Mouse (Mus musculus) activated CD4-positive, CD25-positive, alpha-beta regulatory T cell, adult 4 months (primary cell): ENCODE measurements around the gene Wfs1. TPM values are rescaled to one million over a fixed set of nuclear protein-coding genes. Genes with fewer than 3 reads are reported as not detected.
"Not testable (repeated sequence)": the region's sequence is repeated elsewhere in the genome, so short reads cannot be mapped to it uniquely, and the experiment has no call there.

Experiments
- ATAC-seq: one replicate; pipeline ENCODE4 v1.8.0; 2017
- polyA plus RNA-seq, 2 experiments: library from polyadenylated mRNA; unstranded; fragments of 100-300 nt; shearing (Covaris generic); gene quantifications; one replicate each; pipeline ENCODE4 v1.2.1; 2017

Wfs1 gene
- polyA plus RNA-seq: under 1 TPM; 0.46 to 0.79 TPM

DNA sequence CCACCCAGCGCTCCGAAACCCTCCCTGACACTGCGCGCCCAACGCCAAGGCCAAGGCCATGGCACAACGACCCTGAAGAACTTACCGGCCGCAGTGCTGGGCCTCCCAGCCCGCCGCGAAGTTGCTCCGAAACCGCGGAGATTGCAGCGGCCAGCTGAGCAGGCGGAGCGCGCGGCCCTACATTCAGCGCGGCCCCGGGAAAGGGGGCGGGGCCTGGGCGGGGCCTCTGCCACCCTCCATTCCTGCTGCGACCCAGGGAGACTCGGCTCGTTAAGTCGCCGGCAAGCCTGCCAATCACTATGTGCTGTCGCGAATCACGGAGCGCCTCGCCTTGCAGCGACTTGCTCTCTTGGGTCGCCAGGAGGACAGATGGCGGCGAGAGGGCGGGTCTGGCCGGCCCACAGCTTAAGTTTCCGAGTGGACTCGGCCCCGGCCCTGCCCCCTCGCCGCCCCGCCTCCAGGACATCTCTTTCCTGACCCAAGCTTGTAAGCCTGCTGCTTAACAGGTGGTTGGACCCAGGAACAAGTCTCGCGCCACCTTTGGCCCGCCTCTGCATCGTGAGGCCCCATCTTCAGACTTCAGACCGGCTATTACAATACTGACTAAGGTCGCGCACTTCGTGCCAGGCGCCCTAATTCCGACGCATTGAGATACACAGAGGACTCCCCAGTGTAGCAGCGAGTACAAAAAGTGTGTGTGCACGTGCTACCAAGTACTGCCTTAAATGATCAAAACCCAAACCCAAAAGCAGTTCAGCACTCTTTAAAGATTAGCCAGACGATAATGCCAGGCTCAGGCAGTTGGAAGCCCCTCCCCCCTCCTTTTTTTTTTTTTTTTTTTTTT lies at the start of gene Wfs1:
Gene Wfs1 (minus strand): TSS at position 425 of the 844 bp plus-strand sequence.
- ATAC-seq: peak; percentile 98

DNA sequence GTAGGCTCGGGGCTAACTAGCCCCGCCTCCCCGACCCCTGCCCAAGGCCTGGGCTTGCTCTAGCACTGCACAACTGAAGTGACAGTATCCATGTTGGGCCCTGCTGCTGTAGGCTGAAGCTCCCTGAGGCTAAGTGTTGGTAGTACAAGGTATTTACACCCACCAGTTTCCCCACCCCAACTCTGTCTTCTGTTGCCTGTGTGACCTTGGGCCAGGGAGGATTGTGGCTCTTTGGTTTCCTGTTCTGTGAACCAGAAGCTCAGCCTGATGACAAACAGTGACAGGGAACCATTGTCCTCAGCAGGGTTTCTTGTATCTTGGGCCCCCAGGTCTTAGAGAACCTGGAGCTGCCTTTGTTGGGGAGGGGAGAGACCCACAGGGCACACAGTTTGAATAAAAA lies 47.9 kb upstream of the Wfs1 start:
- ATAC-seq: peak; percentile 38

DNA sequence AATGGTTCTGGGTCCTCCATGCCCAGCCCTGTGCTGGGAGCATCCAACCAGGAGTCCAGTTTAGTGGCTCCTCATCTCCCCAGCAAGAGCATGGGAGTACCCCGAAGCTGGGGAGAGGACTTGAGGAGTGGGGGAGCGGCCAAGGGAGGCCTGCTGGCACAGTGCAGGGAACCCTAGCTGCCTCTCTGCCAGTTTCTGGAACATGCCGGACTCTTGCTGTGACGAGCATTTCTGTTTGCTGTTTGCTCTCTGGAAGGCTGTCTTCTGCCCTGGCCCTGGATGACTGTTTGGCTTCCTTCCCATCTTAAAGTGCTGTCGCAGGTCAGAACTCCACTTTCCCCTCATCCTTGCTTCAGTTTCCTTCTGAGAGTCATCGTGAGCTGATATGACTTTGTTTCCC lies 46.9 kb upstream of the Wfs1 start:
- ATAC-seq: no peak

DNA sequence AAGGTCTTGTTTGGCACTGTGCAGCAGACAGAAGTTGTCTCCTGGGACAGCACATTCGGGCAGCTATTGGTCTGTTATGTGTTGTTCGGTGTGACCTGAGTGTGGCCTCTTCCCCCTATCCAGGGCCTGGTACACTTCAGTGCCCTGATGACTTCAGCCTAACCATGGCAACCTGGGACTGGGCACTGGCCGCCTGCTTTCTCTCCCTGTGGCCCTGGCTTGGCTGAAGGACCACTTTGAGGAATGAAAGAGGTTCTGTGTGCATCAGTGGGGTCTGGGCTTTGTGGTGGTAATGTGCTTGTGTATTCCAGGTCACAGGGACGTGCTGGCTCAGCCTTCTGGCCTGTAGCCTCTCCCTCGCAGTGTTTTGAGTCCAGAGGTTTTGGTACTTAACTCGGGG lies 46.2 kb upstream of the Wfs1 start:
- ATAC-seq: no peak

DNA sequence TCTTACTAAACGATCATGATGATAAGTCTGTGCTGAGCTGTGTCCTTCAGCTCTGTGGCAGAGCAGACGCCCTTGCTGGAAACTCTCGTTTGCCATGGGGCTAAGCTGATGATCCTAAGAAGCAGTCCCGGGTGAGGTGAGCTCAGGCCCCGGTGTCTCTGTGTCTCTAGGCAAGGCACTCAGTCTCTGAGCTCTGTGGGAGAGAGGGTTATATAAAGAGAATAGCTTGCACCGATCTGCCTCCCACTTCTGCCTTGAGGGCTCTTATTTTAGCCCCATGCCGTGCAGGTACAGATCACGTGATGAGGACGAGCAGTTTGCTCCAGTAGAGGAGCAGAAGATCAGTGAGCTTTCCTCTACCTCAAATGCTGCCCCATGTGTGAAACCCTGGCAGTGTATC lies 41.7 kb upstream of the Wfs1 start:
- ATAC-seq: no peak

DNA sequence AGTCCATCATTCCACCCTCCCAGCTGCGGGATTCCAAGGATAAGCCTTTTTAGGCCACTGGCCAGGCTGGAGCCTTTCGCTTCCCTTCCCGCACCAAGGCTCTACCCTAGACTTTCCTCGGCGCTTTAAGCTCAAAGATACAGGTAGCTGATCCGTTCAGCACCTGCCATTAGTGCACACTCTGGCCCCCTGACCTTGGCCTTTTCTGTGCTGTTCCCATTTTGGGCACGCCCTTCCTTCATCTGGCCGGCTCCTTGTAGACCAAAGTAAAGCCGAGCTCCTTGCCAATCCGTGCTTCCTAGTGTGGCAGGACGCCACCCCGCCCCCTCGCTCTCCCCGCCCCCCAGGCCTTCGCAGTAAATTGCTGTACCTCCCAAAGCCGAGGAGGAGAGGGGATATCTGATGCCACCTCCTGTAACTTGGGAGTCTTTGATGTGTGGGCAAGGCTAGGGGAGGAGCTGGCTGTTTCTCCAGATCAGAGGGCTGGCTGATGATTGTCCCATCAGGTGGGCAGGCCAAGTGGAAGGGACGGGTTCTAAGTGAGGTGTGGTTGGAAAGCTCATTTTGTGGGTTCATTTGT lies 40.4 kb upstream of the Wfs1 start:
- ATAC-seq: no peak

DNA sequence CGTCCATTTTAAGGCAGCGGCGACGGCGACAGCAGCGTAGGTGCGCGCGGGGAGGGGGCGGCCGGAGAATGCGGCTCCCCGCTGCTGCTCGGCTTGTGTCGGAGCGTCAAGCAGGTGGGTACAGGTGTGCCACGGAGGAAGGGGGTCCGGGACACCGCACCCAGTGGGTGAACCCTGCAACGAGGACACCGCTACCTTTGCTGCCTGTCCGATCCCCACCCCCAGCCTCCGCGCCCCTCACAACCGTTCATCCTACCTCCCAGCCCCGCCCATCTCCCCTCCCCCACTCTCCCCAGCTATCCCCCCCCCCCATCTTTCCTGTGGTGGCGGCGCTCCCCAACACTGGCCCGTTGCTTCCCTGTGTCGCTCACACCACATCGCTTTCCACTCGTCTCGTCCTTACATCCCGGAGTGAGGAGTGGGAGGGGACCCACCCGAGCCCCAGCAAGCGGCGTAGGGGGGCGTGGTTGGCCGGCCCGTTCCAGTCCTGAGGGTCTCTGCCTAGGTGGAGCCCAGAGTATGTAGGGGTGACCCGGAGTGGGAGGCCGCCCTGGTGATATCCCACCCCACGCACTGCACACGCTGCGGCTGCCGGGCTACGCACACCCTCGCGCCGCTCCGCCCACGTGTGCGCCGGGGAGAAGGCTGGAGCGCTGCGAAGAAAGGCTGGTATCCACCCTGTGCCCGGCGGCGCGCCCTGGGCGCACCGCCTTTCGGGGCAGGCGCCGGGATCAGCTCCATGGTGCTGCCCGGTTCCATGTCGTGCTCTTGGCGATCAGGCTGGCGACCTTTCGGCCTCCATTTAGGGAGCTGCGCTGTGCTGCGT lies 39.7 kb upstream of the Wfs1 start:
- ATAC-seq: peak; percentile 36

DNA sequence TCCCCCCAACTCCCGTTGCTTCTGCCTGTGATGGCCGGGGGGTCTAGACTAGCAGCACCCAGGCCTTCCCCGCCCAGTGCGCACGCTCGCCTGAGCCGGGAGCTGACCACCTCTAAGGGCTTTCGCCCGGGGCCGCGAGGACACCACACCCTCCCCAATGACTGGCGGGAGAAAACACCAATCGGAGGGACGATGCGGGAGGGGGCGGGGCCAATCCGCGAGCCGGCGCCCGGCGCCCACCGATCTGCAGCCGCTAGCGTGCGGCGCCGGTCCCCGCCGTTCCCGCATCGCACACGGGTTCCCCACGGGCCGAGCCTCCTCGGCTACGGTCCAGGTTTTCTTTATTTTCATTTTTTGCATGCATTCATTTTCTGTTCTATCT lies 39.1 kb upstream of the Wfs1 start:
- peak; percentile 50 for ATAC-seq

DNA sequence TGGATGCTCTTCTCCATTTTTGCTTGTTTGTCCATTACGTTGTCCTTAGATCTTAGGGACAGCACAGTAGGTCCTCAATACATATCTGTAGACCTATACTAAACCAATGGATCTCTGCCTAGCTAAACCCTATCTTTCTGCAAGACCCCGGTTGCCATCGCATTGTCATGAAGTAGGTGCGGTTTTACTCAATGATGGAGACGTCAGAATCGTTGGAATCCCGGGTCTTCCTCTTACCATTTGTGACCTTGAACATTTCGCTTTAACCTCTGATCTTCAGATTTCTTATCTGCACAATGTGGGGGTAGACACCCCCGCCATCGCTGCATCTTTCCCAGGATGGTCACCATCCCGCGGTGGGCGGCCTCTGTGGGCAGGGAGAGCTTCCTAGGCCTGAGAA lies 38.7 kb upstream of the Wfs1 start:
- no peak for ATAC-seq

DNA sequence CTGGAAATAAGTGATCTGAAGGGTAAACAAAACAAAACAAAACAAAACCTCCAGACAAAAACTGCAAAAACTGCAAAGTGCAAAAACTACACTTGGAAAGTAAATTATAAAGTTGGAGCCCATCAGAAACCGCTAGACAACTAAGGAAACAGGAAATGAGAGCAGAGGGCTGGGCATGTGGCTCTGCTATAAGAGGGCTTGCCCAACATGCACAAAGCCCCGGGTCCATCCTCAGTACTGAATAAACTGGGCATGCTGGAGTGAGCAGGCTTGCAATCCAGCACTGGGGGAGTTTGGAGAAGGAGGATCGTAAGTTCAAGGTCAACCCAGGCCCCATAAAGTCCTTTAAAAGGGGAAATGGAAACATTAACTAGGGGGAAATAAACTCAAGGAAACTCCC lies 28.2 kb upstream of the Wfs1 start:
- no peak for ATAC-seq

DNA sequence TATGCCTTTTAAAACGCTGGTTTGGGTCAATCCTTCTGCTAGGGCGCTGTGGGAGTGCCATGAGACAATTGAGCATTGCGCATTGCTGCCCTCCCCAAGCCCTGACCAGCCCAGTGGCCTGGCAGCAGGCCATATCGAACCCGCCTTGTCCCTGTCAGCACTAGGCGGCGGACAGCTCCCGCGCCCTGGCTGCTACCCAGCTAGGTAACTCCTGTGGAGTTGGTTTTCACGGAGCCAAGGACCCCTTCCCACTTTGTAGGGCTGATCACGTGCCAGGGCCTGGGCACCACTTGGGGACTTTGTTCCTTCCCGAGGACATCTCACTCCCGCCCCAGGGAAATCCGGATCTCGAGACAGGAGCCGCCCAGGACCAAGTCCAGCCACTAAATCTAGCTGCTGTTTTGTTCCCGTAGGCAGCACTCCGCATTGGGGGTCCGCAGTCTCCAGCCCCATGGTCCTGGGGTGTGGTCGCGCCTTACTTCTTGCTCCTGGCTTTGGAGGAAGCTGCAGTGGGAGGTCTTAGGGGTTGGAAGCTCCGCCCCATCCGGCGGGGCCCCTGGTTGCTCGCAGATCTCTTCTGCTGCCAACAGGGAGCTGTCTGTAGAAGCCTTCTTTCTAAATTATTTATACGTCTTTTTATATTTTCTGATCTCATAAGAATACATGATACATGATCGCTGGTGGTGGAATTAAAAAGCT lies 26.8 kb upstream of the Wfs1 start:
- no peak for ATAC-seq

DNA sequence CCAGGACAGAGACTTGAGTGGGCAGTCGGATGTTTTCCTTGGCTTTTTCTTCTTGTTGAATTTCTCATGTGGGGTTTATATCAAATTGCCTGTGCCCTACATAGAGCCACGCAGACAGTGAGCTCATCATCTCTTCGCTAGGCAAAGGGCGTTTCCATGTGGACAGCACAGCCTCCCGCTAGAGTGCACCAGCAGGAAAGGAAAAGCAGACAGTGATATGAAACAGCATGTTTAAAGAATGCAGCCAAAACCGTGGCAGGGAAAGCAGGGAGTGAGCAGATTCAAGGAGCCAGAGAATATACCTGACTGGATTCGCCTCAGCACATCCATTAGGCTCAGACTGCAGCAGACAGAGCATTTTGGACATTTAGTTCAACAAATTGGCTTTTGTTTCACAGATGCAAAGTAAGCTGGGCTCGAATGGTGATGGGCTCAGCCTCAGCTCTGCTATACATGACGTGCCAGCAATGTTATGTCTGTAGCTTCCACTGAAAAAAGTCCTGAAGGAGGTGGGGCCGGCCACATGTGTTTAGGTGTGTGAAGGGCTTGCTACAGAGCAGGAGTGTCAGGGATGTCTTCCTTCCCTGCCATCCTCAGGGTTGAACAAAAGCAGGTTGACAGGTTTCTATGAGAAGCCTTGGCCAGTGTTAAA lies 21.8 kb upstream of the Wfs1 start:
- no peak for ATAC-seq

DNA sequence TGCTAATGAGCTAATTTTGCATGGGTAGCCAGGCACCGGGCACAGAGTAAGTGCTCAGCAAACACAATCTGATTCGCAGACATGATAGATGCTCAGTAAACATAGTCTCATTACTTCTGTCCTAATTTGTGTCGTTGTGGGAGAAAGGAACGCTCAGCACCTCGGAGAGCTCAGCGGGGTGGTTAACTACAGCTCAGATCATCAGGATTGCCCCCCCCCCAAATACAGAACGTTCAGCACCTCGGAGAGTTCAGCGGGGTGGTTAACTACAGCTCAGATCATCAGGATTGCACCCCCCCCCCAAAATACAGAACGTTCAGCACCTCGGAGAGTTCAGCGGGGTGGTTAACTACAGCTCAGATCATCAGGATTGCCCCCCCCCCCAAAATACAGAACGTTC lies 20.8 kb upstream of the Wfs1 start:
- ATAC-seq: not testable (repeated sequence)

DNA sequence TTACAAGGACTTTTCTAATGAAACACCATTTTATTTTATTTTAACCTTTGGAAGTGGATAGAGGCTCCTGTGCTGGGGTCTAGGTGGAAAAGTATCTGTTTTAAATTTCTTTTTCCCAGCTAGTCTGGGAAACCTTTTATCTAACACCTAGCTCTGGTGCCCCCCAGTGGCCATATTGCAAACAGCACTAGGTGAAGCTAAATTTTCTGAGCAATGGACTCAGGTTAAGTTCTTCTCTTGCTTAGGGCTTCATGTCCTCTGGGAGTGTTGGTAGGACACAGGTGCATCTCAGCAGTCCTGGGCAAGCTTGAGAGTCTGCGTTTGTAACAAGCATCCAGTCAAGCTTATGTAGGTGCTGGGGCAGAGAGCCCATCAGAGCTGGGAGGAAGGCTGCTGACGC lies 13.0 kb upstream of the Wfs1 start:
- no peak for ATAC-seq

DNA sequence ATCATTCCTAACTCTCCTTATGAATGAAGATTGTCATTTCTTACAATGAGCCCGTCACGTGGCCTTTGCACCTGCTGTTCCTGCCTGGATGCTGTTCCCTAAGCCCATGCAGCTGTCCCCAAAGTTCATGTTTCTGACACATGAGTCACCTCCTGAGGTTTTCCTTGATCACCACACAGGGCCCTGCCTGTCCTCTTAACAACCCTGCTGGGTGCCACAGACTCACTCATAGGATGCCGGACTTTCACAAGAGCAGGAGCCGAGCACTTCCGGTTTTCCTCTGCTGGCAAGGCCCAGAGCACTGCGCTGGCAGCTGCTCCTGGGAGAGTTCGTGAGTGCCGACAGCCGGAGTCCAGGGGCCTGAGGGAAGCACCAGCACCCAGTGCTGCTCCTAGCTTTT lies 12.0 kb upstream of the Wfs1 start:
- no peak for ATAC-seq

DNA sequence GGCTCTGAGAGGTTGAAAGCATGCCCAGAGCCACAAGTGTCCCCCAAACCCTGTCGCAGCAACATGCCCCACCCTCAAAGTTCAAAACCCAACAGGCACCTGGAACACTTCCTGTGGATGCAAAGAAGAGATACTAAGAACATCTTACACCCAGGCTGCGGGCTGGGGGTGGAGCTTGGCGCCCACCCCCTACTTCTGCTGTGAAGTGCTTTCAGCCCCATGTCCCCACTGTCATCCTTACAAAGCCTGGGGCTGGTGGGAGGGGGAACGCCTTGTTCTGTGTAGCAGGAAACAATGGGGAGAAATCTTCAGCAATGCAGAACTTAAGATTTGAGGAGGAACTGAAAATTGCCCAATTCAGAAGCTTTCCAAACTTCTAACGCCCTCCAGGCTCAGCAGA lies 9.0 kb upstream of the Wfs1 start:
- no peak for ATAC-seq

DNA sequence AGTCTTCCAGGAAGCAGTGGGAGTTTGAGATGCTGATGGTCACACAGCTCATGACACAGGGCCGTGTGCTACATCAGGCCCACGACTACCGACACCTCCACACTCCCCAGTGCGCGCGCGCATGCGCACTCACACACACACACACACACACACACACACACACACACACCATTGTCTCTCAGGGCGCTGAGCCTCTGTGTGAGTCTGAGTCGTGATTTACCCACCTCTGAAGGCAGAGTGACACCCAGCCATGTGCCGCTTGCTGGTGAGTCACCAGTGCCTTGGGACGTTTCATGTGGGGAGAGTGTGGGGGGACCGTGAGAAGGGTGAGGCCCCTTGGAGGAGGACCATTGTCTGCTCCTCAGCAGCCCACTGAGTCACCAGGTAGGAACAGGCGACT lies 7.4 kb upstream of the Wfs1 start:
- ATAC-seq: no peak

DNA sequence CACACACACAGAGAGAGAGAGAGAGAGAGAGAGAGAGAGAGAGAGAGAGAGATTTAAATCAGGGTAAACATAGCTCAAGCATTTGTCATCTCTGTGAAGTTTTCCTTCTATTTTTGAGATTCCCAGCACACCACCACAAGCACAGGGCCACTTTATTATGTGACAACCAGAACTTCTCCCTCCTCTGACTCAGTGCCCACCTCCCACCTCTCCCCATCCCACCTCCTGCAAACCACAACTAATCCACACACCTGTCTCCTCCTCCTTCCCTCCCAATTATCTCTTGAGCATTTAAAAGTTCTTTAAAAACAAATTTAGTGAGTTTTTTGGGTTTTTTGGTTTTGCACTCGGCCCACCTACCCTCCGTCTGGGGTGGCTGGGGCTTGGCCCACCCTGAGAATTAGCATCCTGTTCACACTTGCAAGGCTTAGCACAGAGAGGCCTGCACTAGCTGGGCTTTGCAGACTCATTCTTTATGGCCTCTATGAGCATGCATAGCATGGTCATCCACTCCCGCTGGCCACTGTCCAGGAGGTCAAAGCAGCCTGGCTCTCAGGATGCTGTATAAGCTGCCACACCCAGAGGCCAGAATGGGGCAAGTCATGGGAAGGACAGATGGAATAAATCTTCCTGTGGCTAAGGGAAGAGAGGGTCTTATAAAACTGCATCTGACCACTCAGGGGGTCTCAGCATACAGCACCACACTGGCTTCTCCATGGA lies 1.8 kb upstream of the Wfs1 start:
- ATAC-seq: no peak

DNA sequence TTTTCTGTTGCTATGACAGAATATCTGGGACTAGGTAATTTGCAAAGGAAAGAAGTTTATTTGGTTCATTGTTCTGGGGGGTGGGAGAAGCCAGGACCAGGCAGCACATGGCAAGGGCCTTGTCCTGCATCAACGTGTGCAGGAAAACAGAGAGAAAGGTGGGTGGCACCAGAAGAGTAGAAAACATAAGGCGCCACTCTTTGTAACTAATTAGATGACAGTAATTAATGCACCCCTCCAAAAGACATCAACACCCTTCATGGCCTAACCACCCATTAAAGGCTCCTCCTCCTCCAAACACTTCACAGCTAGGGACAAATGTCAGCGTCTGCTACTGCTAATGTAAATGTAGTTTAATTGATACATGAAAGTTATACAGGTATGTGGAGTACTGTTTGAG lies 1.2 kb upstream of the Wfs1 start:
- ATAC-seq: no peak

DNA sequence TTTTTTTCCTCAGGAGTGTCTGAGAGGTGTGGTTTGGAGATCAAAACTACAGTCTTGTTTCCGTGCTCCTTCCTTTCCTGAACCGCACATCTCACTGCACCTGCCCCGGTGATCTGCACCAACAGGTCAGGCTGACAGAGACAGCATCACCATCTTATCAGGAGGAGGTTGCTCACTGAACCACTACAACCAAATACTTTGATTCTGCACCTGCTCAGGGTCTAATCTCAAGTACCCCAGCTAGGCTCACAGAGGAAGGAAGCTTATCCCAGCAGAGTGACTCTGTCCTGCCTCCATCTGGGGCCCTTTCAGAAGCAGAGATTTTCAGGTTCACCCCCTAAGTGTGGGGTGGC lies 596 bp upstream of the Wfs1 start:
- ATAC-seq: no peak

DNA sequence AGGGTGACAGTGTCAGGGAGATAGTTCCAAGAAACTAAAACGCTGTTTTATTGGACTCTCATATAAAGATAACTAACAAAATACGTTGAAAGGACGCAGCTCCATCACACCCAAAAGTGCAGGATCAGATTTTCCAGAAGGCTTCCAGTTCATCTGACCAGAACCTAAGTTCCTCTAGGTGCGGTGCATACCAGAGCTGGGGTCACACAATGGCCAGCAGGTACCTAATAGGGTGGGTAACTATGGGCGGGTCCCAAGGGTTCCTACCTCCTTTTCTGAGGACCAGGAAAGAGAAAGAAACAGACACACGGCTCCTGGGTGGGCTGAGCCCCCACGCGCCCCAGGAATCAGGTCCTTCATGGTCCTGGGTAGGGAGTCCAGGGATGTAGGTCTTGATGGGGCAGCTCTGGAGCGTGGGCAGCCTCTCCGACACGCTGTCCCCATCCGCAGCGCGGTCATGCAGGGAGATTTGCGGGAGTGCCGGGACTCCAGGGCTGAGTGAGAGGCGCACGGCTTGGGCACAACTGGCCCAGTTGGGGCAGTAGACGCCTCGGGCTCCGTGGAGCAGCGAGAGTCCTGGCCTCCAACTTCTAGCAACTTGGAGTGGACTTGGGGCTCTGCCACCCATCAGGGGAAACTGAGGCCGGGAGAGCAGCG lies 753 bp downstream of the Wfs1 start:
- no peak for ATAC-seq
